Mouse (Mus musculus) lung, postnatal 0 days (tissue): ENCODE measurements at regions not wholly inside any gene's neighbourhood (a gene's known extent, or its start where the extent isn't known, plus 50 kb on each side); places are given as distances from the start of the nearest gene placed in this dataset.

Source experiments
- ATAC-seq: fragments of 200-750 bp; cut with Nextera tagmentation; 2 replicates; pipeline ENCODE4 v1.8.0; 2017; ENCODE audit warnings: moderate library complexity
- DNase-seq: peaks from one replicate; pipeline ENCODE4 v3.0.0-alpha.2; 2016; ENCODE audit warnings: low spot score
- H3K27ac ChIP-seq: fragments of 300-500 bp; sonication (generic); 2 replicates; pipeline ENCODE4 v1.5.1; 2014; ENCODE audit warnings: antibody characterized with exemption, mild to moderate bottlenecking, low read length, mixed read lengths
- H3K27me3 ChIP-seq: fragments of 300-500 bp; sonication (generic); replicated peaks from 2 replicates; pipeline ENCODE4 v1.6.1; 2014; ENCODE audit warnings: low read length, mixed read lengths; ENCODE audit not compliant: insufficient read depth
- H3K36me3 ChIP-seq: fragments of 300-500 bp; sonication (generic); 2 replicates; pipeline ENCODE4 v1.6.1; 2014; ENCODE audit warnings: low read length, mixed read lengths; ENCODE audit not compliant: insufficient read depth
- H3K4me1 ChIP-seq: fragments of 300-500 bp; sonication (generic); 2 replicates; pipeline ENCODE4 v1.6.1; 2014; ENCODE audit warnings: antibody characterized with exemption, low read depth, low read length, mixed read lengths; ENCODE audit not compliant: insufficient read depth
- H3K4me2 ChIP-seq: fragments of 300-500 bp; sonication (generic); replicated peaks from 2 replicates; pipeline ENCODE4 v1.6.1; 2014; ENCODE audit warnings: low read depth, mild to moderate bottlenecking, low read length, moderate library complexity, mixed read lengths
- H3K4me3 ChIP-seq: fragments of 300-500 bp; sonication (generic); 2 replicates; pipeline ENCODE4 v1.5.1; 2014; ENCODE audit warnings: low read depth, low read length
- H3K9ac ChIP-seq: fragments of 300-500 bp; sonication (generic); replicated peaks from 2 replicates; pipeline ENCODE4 v1.6.1; 2014; ENCODE audit warnings: low read depth, mild to moderate bottlenecking
- H3K9me3 ChIP-seq: fragments of 300-500 bp; sonication (generic); 2 replicates; pipeline ENCODE4 v1.6.1; 2016; ENCODE audit warnings: low read length, mixed read lengths
- CTCF ChIP-seq: IDR thresholded peaks from 2 replicates; pipeline ENCODE4 v1.5.1; 2016; ENCODE audit warnings: antibody characterized with exemption, mild to moderate bottlenecking
- EP300 ChIP-seq: IDR thresholded peaks from 2 replicates; pipeline ENCODE4 v1.6.1; 2016; ENCODE audit warnings: antibody characterized with exemption, mild to moderate bottlenecking, control low read depth
- WGBS: fragments of 180-500 bp; shearing (Covaris S2); extraction: QIAGEN DNeasy Blood & Tissue Kit; methylation state at CpG from one replicate; pipeline ENCODE4 v1.1.7; 2014; 5-methylcytosine and 5-hydroxymethylcytosine counted together

DNA sequence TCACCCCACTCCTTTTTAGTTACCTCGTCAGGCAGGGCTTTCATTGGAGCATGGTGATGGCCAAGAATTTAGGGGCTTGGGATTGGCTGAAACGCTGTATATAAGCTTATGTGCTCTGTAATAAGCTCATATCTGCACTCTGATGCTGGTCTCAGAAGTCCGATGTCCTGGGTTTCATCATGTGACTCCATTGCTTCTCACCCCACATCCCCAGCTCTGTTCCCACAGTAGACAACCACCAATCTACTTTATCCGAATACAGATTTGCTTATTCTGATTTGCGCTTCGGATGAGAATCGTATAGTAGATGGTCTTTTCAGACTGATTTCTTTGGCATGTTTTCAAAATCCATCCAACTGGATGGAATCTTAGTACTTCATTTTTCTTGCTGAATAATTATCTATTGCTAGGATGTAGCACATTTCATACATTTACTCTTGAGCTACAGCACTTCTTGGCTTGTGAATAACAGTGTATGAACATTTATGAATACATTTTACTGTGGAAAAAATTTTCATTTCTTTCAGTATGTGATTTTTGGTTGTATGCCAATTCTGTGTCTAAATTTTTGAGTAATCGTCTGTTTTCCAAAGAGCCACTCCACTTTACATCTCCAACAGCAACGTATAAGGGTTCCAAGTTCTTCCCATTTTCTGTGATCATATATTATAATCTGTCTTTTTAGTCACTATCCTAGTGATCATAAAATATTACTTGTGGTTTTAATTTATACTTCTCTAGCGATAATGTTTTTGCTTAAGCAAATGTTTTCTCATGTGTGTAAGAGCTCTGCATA is 185.7 kb downstream of the Hace1 start:
- Histone ChIP-seq H3K4me1 (no peaks in the 10 kb centered on the region), H3K4me2 (no peak overlapping the region), H3K9ac (no peak overlapping the region)

DNA sequence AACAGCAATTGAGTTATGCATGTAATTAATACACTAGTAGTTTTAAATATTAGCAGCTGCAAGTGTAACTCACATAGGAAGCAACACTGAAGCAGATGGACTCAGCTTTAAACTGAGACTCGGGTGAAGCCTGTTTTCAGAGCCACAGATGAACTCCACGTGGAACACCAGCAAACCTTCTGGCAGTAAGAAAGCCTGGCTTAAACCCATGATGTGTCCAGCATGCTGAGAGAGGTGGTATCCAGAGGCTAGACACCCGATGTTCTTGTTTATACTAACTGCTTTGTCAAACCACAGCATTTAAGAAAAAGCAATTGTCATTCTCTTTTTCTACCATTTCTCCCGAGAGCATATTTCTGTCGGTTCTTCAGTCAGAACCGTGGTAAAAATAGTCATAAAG is 202.1 kb downstream of the Hace1 start:
- no peak overlapping the region for H3K4me2 ChIP-seq
- no peaks in the 10 kb centered on the region for H3K36me3 ChIP-seq
- no peaks in the 10 kb centered on the region for H3K27me3 ChIP-seq
- H3K27ac ChIP-seq: no peak overlapping the region
- TF ChIP-seq CTCF (no peak), EP300 (no peak)
- H3K4me3 ChIP-seq: no peak overlapping the region
- no peaks in the 10 kb centered on the region for H3K4me1 ChIP-seq
- 24% methylated on average over 6 of the region's 6 CpGs for WGBS
- DNase-seq: no peak
- no peaks in the 10 kb centered on the region for H3K9me3 ChIP-seq
- ATAC-seq: no peak
- H3K9ac ChIP-seq: no peak overlapping the region

More for the DNA sequence above, 185.7 kb downstream of the Hace1 start:
- Histone ChIP-seq H3K36me3 (no peaks in the 10 kb centered on the region), H3K9me3 (no peaks in the 10 kb centered on the region), H3K27me3 (no peaks in the 10 kb centered on the region), H3K27ac (no peak overlapping the region), H3K4me3 (no peak overlapping the region)
- WGBS: 63% methylated on average over 10 of the region's 10 CpGs
- DNase-seq (no peak), ATAC-seq (no peak)
- TF ChIP-seq EP300 (no peak), CTCF (no peak)

DNA sequence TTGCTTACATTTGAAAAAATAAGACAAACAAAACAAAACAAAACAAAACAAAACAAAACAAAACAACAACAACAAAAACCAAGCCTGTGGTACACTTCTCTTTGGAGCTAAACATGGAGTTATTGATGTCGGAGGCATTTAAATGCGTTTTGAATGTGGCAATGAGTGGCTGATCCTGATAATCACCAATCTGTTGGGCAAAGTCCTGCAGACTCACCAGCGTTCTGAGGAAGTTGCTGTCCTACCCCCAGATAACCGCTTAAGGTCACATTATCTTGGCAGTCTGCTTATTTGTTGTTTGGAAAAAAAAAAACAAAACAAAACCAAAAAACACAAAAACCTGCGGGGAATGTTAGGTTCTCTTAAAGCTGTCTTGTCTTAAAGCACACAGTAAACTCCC is 205.4 kb downstream of the Hace1 start:
- TF ChIP-seq CTCF: no peak
- Histone ChIP-seq H3K9ac (no peak overlapping the region), H3K4me3 (no peak overlapping the region), H3K4me1 (no peaks in the 10 kb centered on the region), H3K27ac (no peak overlapping the region), H3K27me3 (no peaks in the 10 kb centered on the region), H3K36me3 (no peaks in the 10 kb centered on the region), H3K4me2 (no peak overlapping the region), H3K9me3 (no peaks in the 10 kb centered on the region)
- WGBS: 57% methylated on average over 5 of the region's 5 CpGs
- DNase-seq: no peak
- no peak for ATAC-seq

DNA sequence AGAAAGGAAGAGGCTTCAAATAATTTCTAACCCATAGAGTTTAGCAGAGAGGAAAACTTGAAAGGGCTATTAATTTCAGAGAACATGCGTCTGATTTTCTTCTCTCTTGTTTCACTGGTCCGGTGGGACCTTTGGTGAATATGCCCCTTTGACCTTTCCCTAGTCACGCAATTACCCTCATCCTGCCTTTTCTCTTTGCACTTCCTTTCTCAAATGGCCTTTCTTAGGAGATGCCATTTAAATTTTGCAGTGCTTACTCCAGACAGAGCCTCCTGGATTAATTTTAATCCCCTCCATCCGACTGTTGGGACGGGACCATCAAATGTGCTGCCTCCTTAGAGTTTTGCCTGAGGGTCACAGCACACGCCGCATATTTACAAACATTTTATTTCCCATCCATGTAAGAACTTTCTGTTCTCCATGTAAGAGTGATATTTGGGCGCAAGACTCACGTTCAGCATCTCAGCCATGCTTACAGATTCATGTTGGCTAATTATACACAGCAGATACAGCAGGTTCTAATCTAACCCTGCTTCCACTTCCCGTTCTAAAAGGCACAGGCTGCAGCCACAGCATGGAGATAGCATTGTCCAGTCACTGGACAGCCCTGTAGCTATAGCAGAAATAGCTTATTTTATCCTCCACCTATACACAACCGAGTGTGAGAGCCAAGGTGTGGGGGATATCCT is 206.0 kb downstream of the Hace1 start:
- ATAC-seq: no peak
- TF ChIP-seq CTCF (no peak), EP300 (no peak)

DNA sequence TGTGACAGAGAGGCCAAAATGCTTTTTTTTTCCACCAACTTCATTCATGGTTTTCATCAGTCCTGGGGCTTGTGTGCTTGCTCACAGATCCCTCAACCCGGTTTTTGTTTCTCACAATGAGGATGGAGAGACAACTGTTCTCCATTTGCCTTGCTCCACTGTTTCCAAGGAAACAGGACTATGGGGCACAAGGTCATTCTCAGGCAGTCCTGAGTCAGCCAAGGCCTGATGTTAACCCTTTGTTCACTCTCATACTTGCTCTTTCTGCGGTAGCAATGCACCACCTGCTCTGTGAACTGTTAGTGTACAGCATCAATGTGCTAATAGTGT is 206.5 kb downstream of the Hace1 start:
- H3K9ac ChIP-seq: no peak overlapping the region
- WGBS: 32% methylated on average over 2 of the region's 2 CpGs
- DNase-seq: no peak
- no peaks in the 10 kb centered on the region for H3K4me1 ChIP-seq
- H3K36me3 ChIP-seq: no peaks in the 10 kb centered on the region
- no peaks in the 10 kb centered on the region for H3K9me3 ChIP-seq
- H3K4me2 ChIP-seq: no peak overlapping the region
- ATAC-seq: no peak
- no peak overlapping the region for H3K27ac ChIP-seq
- H3K4me3 ChIP-seq: no peak overlapping the region
- TF ChIP-seq CTCF (no peak), EP300 (no peak)
- no peaks in the 10 kb centered on the region for H3K27me3 ChIP-seq

More for the DNA sequence above, 206.0 kb downstream of the Hace1 start:
- H3K4me3 ChIP-seq: no peak overlapping the region
- WGBS: 37% methylated on average over 11 of the region's 11 CpGs
- H3K9me3 ChIP-seq: no peaks in the 10 kb centered on the region
- no peaks in the 10 kb centered on the region for H3K36me3 ChIP-seq
- no peaks in the 10 kb centered on the region for H3K27me3 ChIP-seq
- H3K27ac ChIP-seq: no peak overlapping the region
- no peak overlapping the region for H3K4me2 ChIP-seq
- no peak for DNase-seq
- no peak overlapping the region for H3K9ac ChIP-seq
- H3K4me1 ChIP-seq: no peaks in the 10 kb centered on the region

DNA sequence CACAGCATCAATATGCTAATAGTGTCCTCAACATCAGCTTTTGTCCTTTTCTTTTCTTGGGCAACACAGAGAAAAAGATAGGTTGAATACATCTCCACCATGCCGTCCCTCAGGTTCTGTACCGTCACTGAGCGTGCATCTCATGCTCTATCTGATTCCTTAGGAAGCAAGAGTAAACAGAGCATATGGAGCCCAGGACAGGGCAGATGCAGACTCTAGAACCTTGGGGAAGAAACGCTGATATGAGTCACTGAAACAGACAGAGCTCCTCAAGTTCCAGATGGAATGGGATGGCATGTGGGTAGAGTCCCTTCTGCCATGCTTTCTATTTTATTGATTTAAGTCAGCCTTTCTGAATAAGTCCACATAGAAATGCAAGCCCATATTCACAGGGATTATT is 206.9 kb downstream of the Hace1 start:
- Histone ChIP-seq H3K4me2 (no peak overlapping the region), H3K4me3 (no peak overlapping the region), H3K27ac (no peak overlapping the region), H3K9ac (no peak overlapping the region), H3K36me3 (no peaks in the 10 kb centered on the region), H3K27me3 (no peaks in the 10 kb centered on the region), H3K9me3 (no peaks in the 10 kb centered on the region), H3K4me1 (no peaks in the 10 kb centered on the region)
- TF ChIP-seq EP300: no peak
- TF ChIP-seq CTCF: no peak
- ATAC-seq: no peak
- DNase-seq: no peak
- WGBS: 80% methylated on average over 4 of the region's 4 CpGs
